Mouse (Mus musculus): ENCODE measurements at regions not wholly inside any gene's neighbourhood (a gene's known extent, or its start where the extent isn't known, plus 50 kb on each side); places are given as distances from the start of the nearest gene placed in this dataset. TPM values are rescaled to one million over a fixed set of nuclear protein-coding genes. Genes with fewer than 3 reads are reported as not detected.

DNA sequence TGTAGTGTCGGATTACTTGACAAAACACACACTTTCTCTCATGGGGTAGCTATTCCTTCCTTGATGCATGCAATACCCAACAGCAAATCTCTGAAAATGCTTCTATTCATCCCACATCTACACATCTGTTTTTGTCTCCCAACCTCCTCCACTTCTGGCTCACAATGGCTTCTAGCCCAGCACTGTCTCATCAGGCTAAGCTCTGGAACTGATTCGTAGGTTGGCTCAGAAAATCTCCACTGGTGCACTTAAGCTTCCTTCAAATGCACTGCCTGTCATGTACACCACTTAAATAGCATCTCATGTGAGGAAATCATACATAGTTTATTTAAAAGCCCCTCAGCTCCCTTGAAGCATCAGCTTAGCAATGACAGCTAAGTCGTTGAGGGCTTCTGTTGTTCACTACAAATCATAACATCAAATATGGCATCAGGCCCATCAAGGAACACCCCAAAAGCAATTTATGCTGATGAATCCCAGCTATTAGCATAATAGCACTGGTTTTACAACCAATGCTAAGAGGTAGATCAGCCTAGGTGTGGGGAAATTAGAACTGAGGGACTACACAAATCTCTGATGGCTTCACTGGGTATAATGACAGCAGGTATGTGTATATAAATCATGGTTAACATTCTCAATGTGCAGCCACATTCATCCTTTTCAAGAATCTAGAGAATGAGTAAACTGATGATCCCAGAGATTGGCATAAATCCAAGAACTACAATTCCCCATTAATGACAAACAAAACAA lies 103.5 kb upstream of the Tusc1 start:
- H3K4me2 ChIP-seq (replicated peaks; ENCODE audit: low read depth): no peak overlapping the region
- ATAC-seq (ENCODE audit: low FRiP score, low TSS enrichment): no peak
- TF ChIP-seq EP300 (optimal IDR thresholded peaks at IDR 0.05): no peak
- no peak for TF ChIP-seq CTCF (IDR thresholded peaks at IDR 0.05; ENCODE audit: low read depth)

DNA sequence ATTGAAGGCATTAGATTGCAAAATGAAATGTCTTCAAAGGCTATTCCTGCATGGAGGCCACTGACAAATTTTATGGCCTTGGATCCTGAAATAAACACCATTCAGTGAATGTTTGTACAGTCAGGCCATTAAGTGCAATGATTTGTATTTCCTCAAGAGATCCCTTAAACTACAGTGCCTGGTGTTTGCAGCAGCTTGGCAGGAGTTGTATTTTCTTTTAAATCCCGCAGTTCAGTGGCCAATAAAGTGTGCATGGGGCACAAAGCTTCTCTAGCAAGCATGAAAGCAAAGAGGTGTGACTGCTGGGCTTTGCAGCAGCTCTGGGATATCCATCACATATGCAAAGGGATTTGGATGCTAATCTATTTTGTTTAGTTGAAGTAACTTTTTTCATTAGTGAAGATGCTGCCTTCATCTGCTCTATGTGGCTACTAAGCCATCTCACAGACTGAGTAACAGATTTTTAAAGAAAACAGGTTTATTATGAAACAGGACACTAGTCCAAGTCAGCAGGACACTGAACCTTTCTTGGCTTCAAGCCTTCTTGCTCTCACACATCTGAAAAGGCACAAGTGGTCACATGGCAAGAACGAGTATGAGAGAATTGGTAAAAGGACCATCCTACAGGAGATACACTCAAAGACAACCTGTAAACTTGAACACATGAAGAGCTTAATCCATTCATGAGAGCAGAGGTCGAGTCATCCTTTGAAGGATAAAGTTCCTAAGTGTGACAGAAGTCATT lies 102.2 kb upstream of the Tusc1 start:
- Histone ChIP-seq H3K27me3 (ENCODE audit: control insufficient read depth, insufficient read depth, low read length) (no peaks in the 10 kb centered on the region), H3K36me3 (ENCODE audit: control insufficient read depth, insufficient read depth, low read length) (no peaks in the 10 kb centered on the region), H3K4me3 (ENCODE audit: low read depth, low read length) (no peak overlapping the region), H3K27ac (replicated peaks) (no peak overlapping the region), H3K9me3 (ENCODE audit: control insufficient read depth, low read length) (no peaks in the 10 kb centered on the region), H3K9ac (ENCODE audit: low read length) (no peak overlapping the region), H3K4me1 (replicated peaks; ENCODE audit: control insufficient read depth, insufficient read depth) (no peaks in the 10 kb centered on the region), H3K4me2 (replicated peaks; ENCODE audit: low read depth) (no peak overlapping the region)
- ATAC-seq (ENCODE audit: low FRiP score, low TSS enrichment): no peak
- 29% methylated on average over 3 of the region's 3 CpGs for WGBS
- no peak for DNase-seq (ENCODE audit: low spot score)
- TF ChIP-seq EP300 (optimal IDR thresholded peaks at IDR 0.05) (no peak), CTCF (IDR thresholded peaks at IDR 0.05; ENCODE audit: low read depth) (no peak)

More for the DNA sequence above, 103.5 kb upstream of the Tusc1 start:
- Histone ChIP-seq H3K4me1 (replicated peaks; ENCODE audit: control insufficient read depth, insufficient read depth) (no peaks in the 10 kb centered on the region), H3K4me3 (ENCODE audit: low read depth, low read length) (no peak overlapping the region), H3K27ac (replicated peaks) (no peak overlapping the region), H3K9ac (ENCODE audit: low read length) (no peak overlapping the region), H3K36me3 (ENCODE audit: control insufficient read depth, insufficient read depth, low read length) (no peaks in the 10 kb centered on the region), H3K9me3 (ENCODE audit: control insufficient read depth, low read length) (no peaks in the 10 kb centered on the region), H3K27me3 (ENCODE audit: control insufficient read depth, insufficient read depth, low read length) (no peaks in the 10 kb centered on the region)
- 53% methylated on average over 3 of the region's 3 CpGs for WGBS
- DNase-seq (ENCODE audit: low spot score): no peak

DNA sequence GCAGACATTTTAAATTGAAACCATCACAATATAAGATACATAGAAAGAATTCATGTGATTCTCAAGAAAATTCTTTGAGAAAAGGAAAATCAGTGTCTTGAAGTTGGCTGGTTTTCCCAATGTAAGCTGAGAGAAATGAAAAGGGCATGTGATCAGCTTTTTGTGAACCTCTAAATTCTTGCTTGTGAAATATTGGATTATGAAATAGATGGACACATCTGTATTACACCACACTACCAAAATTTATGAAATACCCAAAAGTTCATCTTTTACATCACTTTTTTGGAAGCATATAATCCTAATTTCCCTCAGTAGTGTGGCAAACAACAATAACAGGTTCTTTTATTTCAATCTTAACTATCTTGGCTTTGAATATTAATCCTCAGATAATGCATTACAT lies 77.4 kb upstream of the Tusc1 start:
- no peak for DNase-seq (ENCODE audit: low spot score)

DNA sequence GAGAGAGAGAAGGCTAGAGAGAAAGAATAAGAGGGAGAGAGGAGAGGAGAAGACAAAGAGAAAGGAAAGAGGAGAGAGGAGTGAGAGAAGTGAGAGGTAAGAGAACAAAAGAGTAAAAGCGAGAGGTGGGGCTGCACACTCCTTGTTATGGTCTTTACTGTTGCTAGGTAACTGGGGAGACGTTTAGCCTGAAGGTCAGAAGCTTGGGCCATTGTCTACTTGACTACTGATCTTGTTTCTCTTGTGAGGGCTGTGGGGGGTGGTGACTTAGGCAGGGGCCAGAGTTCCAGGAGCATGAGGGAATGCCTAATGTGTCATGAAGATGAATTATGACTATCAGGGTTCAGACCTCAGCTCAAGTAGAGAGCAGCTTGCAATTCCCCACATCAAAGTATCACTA lies 71.6 kb upstream of the Tusc1 start:
- Histone ChIP-seq H3K9me3 (ENCODE audit: control insufficient read depth, low read length) (no peaks in the 10 kb centered on the region), H3K27me3 (ENCODE audit: control insufficient read depth, insufficient read depth, low read length) (no peaks in the 10 kb centered on the region), H3K9ac (ENCODE audit: low read length) (no peak overlapping the region), H3K4me2 (replicated peaks; ENCODE audit: low read depth) (no peak overlapping the region), H3K36me3 (ENCODE audit: control insufficient read depth, insufficient read depth, low read length) (no peaks in the 10 kb centered on the region), H3K4me3 (ENCODE audit: low read depth, low read length) (no peak overlapping the region), H3K4me1 (replicated peaks; ENCODE audit: control insufficient read depth, insufficient read depth) (no peaks in the 10 kb centered on the region), H3K27ac (replicated peaks) (no peak overlapping the region)
- WGBS: 40% methylated on average over 2 of the region's 2 CpGs
- DNase-seq (ENCODE audit: low spot score) (no peak), ATAC-seq (ENCODE audit: low FRiP score, low TSS enrichment) (no peak)
- no peak for TF ChIP-seq CTCF (IDR thresholded peaks at IDR 0.05; ENCODE audit: low read depth)
- TF ChIP-seq EP300 (optimal IDR thresholded peaks at IDR 0.05): no peak

More for the DNA sequence above, 77.4 kb upstream of the Tusc1 start:
- Histone ChIP-seq H3K27ac (replicated peaks) (no peak overlapping the region), H3K4me1 (replicated peaks; ENCODE audit: control insufficient read depth, insufficient read depth) (no peaks in the 10 kb centered on the region), H3K4me2 (replicated peaks; ENCODE audit: low read depth) (no peak overlapping the region), H3K27me3 (ENCODE audit: control insufficient read depth, insufficient read depth, low read length) (no peaks in the 10 kb centered on the region), H3K9me3 (ENCODE audit: control insufficient read depth, low read length) (no peaks in the 10 kb centered on the region), H3K4me3 (ENCODE audit: low read depth, low read length) (no peak overlapping the region), H3K9ac (ENCODE audit: low read length) (no peak overlapping the region), H3K36me3 (ENCODE audit: control insufficient read depth, insufficient read depth, low read length) (no peaks in the 10 kb centered on the region)
- ATAC-seq (ENCODE audit: low FRiP score, low TSS enrichment): no peak
- TF ChIP-seq CTCF (IDR thresholded peaks at IDR 0.05; ENCODE audit: low read depth) (no peak), EP300 (optimal IDR thresholded peaks at IDR 0.05) (no peak)

DNA sequence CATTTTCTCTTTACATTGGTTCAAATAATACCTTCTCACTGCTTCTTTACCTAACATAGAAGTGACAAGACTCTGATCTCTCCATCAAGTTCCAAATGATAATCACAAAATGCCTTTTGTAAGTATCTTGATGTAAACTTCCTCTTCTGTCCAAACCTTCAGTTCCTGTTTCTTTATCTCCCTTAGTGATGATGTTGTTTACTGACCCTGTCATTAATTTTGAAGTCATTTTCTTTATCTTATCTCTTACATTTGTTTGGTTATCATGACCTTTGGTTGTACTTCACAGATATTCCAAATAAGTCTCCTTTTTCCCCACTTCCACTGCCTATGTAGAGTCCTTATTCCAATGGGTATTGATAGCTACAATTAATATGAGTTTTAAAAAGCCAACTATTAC lies 65.3 kb upstream of the Tusc1 start:
- Histone ChIP-seq H3K4me3 (ENCODE audit: low read depth, low read length) (no peak overlapping the region), H3K4me1 (replicated peaks; ENCODE audit: control insufficient read depth, insufficient read depth) (no peaks in the 10 kb centered on the region), H3K36me3 (ENCODE audit: control insufficient read depth, insufficient read depth, low read length) (no peaks in the 10 kb centered on the region), H3K27me3 (ENCODE audit: control insufficient read depth, insufficient read depth, low read length) (no peaks in the 10 kb centered on the region), H3K9me3 (ENCODE audit: control insufficient read depth, low read length) (no peaks in the 10 kb centered on the region), H3K9ac (ENCODE audit: low read length) (no peak overlapping the region), H3K4me2 (replicated peaks; ENCODE audit: low read depth) (no peak overlapping the region), H3K27ac (replicated peaks) (no peak overlapping the region)
- no peak for TF ChIP-seq EP300 (optimal IDR thresholded peaks at IDR 0.05)
- TF ChIP-seq CTCF (IDR thresholded peaks at IDR 0.05; ENCODE audit: low read depth): no peak
- ATAC-seq (ENCODE audit: low FRiP score, low TSS enrichment) (no peak), DNase-seq (ENCODE audit: low spot score) (no peak)

Small RNA genes lying in the stretch of these regions (microRNA-seq; reads per million reads assigned to microRNA genes)
- not detected for gene Gm22619

Measured in stomach, postnatal 0 days (tissue).